Mouse (Mus musculus) neutrophil, adult 5-6 weeks (primary cell): ENCODE measurements around the gene Gm19410. TPM values are rescaled to one million over a fixed set of nuclear protein-coding genes. Genes with fewer than 3 reads are reported as not detected.

Experiments
- ATAC-seq: fragments of 151-379, 151-347 bp; 2 replicates; pipeline ENCODE4 v1.8.0; 2017; ENCODE audit warnings: mild to moderate bottlenecking, moderate TSS enrichment; ENCODE audit not compliant: insufficient number of reproducible peaks, poor library complexity, low FRiP score, severe bottlenecking; ENCODE audit errors: extremely low read depth
- total RNA-seq: library from RNA; stranded (forward); fragments of 200-1000 nt; gene quantifications from 2 replicates; pipeline ENCODE4 v1.2.3, GENCODE M21; 2017

Gm19410 gene
- total RNA-seq, result not detected in 2 replicates

DNA sequence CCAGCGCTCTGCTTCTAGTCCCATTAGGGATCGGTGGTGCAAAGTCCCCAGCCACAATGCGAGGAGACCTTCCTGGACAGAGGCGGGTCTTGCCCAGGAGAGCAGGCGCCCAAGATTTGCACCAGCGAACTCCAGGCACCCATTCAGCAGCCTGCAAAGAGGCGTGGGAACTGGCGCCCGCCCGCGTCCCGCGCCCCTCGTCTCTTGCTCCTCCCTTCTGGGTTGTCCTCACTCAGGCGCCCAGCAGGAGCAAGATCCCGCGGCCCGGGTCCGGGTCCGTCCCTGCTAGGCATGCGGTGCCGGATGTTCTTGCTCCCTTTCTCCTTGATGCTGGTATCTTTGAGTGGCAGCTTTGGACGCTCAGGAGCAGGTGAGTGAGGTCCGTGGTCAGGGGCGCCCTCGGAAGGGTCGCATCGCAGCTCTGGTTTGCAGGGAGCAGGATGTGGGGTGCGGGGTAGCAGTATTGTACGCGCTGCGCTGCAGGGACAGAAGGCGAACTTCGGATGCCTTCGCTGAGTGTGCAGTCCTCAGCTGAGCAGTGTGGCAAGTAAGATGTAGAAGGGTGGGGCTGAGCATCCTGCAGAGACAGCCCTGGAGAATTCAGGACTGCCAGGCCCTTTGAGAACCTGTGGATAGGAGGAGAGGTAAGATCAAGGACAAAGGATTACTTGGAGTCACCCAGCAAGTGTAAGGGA, at the start of gene Gm19410:
Gene Gm19410, plus strand, starts transcription at position 292 of the 695 bp plus-strand sequence.
- ATAC-seq, result no peak

- no peak for ATAC-seq
These were observed 34.8 kb upstream of the Gm19410 start for GRCm38 (mm10) chr8:35730776-35731175.

- no peak for ATAC-seq
These were observed 30.2 kb upstream of the Gm19410 start for GRCm38 (mm10) chr8:35735438-35735837.

- no peak for ATAC-seq
These were observed 9.4 kb upstream of the Gm19410 start for GRCm38 (mm10) chr8:35756202-35756601.

GRCm38 (mm10) chr8:35765020-35765419, 570 bp upstream of the Gm19410 start:
- ATAC-seq, result no peak

- ATAC-seq, result no peak
These were observed 7.9 kb downstream of the Gm19410 start for GRCm38 (mm10) chr8:35773508-35773907.
